Mouse (Mus musculus) heart, embryonic 15.5 days (tissue): ENCODE measurements around the gene Nags. TPM values are rescaled to one million over a fixed set of nuclear protein-coding genes. Genes with fewer than 3 reads are reported as not detected.

Experiments used
- ATAC-seq: fragments of 200-750 bp; cut with Nextera tagmentation; replicated peaks from 2 replicates; pipeline ENCODE4 v1.8.0; 2017; ENCODE audit warnings: low read depth, moderate TSS enrichment; ENCODE audit not compliant: insufficient number of reproducible peaks, insufficient read depth, low FRiP score
- H3K27ac ChIP-seq: fragments of 300-500 bp; sonication (generic); 2 replicates; pipeline ENCODE4 v1.5.1; 2015; ENCODE audit warnings: mild to moderate bottlenecking, inconsistent platforms
- H3K27me3 ChIP-seq: fragments of 300-500 bp; sonication (generic); 2 replicates; pipeline ENCODE4 v1.6.1; 2015; ENCODE audit warnings: inconsistent platforms
- H3K36me3 ChIP-seq: fragments of 300-500 bp; sonication (generic); 2 replicates; pipeline ENCODE4 v1.6.1; 2015; ENCODE audit warnings: mild to moderate bottlenecking, inconsistent platforms
- H3K4me1 ChIP-seq: fragments of 300-500 bp; sonication (generic); replicated peaks from 2 replicates; pipeline ENCODE4 v1.6.1; 2015; ENCODE audit warnings: inconsistent platforms
- H3K4me2 ChIP-seq: fragments of 300-500 bp; sonication (generic); 2 replicates; pipeline ENCODE4 v1.6.1; 2015; ENCODE audit warnings: inconsistent platforms, mild to moderate bottlenecking, moderate library complexity
- H3K4me3 ChIP-seq: fragments of 300-500 bp; sonication (generic); 2 replicates; pipeline ENCODE4 v1.5.1; 2015; ENCODE audit warnings: mild to moderate bottlenecking, inconsistent platforms
- H3K9ac ChIP-seq: fragments of 300-500 bp; sonication (generic); 2 replicates; pipeline ENCODE4 v1.6.1; 2015; ENCODE audit warnings: mild to moderate bottlenecking, inconsistent platforms
- H3K9me3 ChIP-seq: fragments of 300-500 bp; sonication (generic); replicated peaks from 2 replicates; pipeline ENCODE4 v1.6.1; 2016; ENCODE audit warnings: inconsistent platforms
- WGBS: fragments of 180-500 bp; shearing (Covaris S2); methylation state at CpG from one replicate; pipeline ENCODE4 v1.1.7; 2015; ENCODE audit warnings: mixed read lengths; 5-methylcytosine and 5-hydroxymethylcytosine counted together
- polyA plus RNA-seq: library from polyadenylated mRNA; unstranded; fragments of >200 nt; fragmentation: Nextera tagmentation; extraction: Ambion mirVana; gene quantifications from 2 replicates; pipeline ENCODE4 v1.2.1, GENCODE M21; 2015

The Nags gene
- polyA plus RNA-seq, 1 experiment from 2014 or later = not detected

GRCm38 (mm10) chr11:102189461-102190436 is 44.4 kb downstream of the Nags start, which contains the start of gene G6pc3:
Gene G6pc3, plus strand, starts transcription at chr11:102189620.
- 1% methylated on average over 50 of the region's 50 CpGs for WGBS
- Histone ChIP-seq H3K9ac (peak within 1 kb of the TSS; percentile 72), H3K36me3 (peaks cover 15% of the 10 kb centered on the region), H3K27me3 (no peaks in the 10 kb centered on the region), H3K4me2 (peak within 1 kb of the TSS; percentile 88), H3K27ac (peak within 1 kb of the TSS; percentile 70), H3K4me3 (peak within 1 kb of the TSS; percentile 75), H3K4me1 (peaks cover 20% of the 10 kb centered on the region), H3K9me3 (no peaks in the 10 kb centered on the region)
- peak; percentile 76 for ATAC-seq

- Histone ChIP-seq H3K4me1 (peaks cover 20% of the 10 kb centered on the region), H3K27ac (no peak overlapping the region), H3K4me3 (peak overlapping the region; percentile 75; the same call in 1 of the 2 replicates), H3K9ac (no peak overlapping the region), H3K4me2 (peak overlapping the region; percentile 88), H3K27me3 (no peaks in the 10 kb centered on the region), H3K36me3 (peaks cover 26% of the 10 kb centered on the region), H3K9me3 (no peaks in the 10 kb centered on the region)
- ATAC-seq = no peak
- WGBS = 47% methylated on average over 4 of the region's 4 CpGs
Measured at GRCm38 (mm10) chr11:102190848-102191247, 45.5 kb downstream of the Nags start.

GRCm38 (mm10) chr11:102193657-102194440 is 48.5 kb downstream of the Nags start:
- Histone ChIP-seq H3K9ac (no peak overlapping the region), H3K4me2 (no peak overlapping the region), H3K9me3 (no peaks in the 10 kb centered on the region), H3K36me3 (peaks cover 56% of the 10 kb centered on the region), H3K27ac (no peak overlapping the region), H3K27me3 (no peaks in the 10 kb centered on the region), H3K4me3 (no peak overlapping the region), H3K4me1 (peaks cover 23% of the 10 kb centered on the region)
- WGBS = 80% methylated on average over 9 of the region's 9 CpGs
- ATAC-seq = no peak

GRCm38 (mm10) chr11:102196018-102196797 is 50.9 kb downstream of the Nags start:
- peaks cover 78% of the 10 kb centered on the region for H3K36me3 ChIP-seq
- H3K4me3 ChIP-seq = no peak overlapping the region
- no peak overlapping the region for H3K4me2 ChIP-seq
- 63% methylated on average over 21 of the region's 21 CpGs for WGBS
- H3K4me1 ChIP-seq = peaks cover 4% of the 10 kb centered on the region
- ATAC-seq = no peak
- no peak overlapping the region for H3K9ac ChIP-seq
- H3K27me3 ChIP-seq = no peaks in the 10 kb centered on the region
- H3K9me3 ChIP-seq = no peaks in the 10 kb centered on the region
- H3K27ac ChIP-seq = no peak overlapping the region

GRCm38 (mm10) chr11:102198245-102198644 is 52.9 kb downstream of the Nags start:
- Histone ChIP-seq H3K4me3 (no peak overlapping the region), H3K27me3 (no peaks in the 10 kb centered on the region), H3K9ac (no peak overlapping the region), H3K36me3 (peaks cover 96% of the 10 kb centered on the region), H3K9me3 (no peaks in the 10 kb centered on the region), H3K27ac (no peak overlapping the region), H3K4me1 (0 out of 2 replicates have a peak, but pooled peaks cover 2% of the 10 kb centered on the region), H3K4me2 (no peak overlapping the region)
- no peak for ATAC-seq
- 63% methylated on average over 6 of the region's 6 CpGs for WGBS

Other genes with a start within 250 kb of the Nags start
- gene Sost, start 178.5 kb upstream of the Nags start, polyA plus RNA-seq = 3.9 and 4.4 TPM in 2 replicates
- not detected in 2 replicates for gene Cfap97d1, start 161.2 kb upstream of the Nags start, polyA plus RNA-seq
- gene Dusp3, start 158.5 kb upstream of the Nags start, polyA plus RNA-seq = 50.4 and 56.7 TPM in 2 replicates
- 2.9 and 3.6 TPM in 2 replicates for gene Mpp3, start 117.1 kb upstream of the Nags start, polyA plus RNA-seq
- 7.2 and 8.4 TPM in 2 replicates for gene Cd300lg, start 104.0 kb upstream of the Nags start, polyA plus RNA-seq
- 6.0 and 9.3 TPM in 2 replicates for gene Mpp2, start 57.0 kb upstream of the Nags start, polyA plus RNA-seq
- gene Ppy, start 44.2 kb upstream of the Nags start, polyA plus RNA-seq = not detected in 2 replicates
- not detected in 2 replicates for gene Pyy, start 37.7 kb upstream of the Nags start, polyA plus RNA-seq
- gene Tmem101, start 10.9 kb downstream of the Nags start, polyA plus RNA-seq = 30.6 and 35.9 TPM in 2 replicates
- 74.6 and 83.4 TPM in 2 replicates for gene Lsm12, start 39.8 kb downstream of the Nags start, polyA plus RNA-seq
- gene G6pc3, start 44.1 kb downstream of the Nags start, polyA plus RNA-seq = 20.9 and 23.3 TPM in 2 replicates
- 76.7 and 86.8 TPM in 2 replicates for gene Hdac5, start 84.7 kb downstream of the Nags start, polyA plus RNA-seq
- gene BC030867, start 103.4 kb downstream of the Nags start, polyA plus RNA-seq = 8.3 and 12.7 TPM in 2 replicates
- 0.05 and 0.06 TPM in 2 replicates for gene Asb16, start 123.2 kb downstream of the Nags start, polyA plus RNA-seq
- gene Tmub2, start 139.4 kb downstream of the Nags start, polyA plus RNA-seq = 36.4 and 43.1 TPM in 2 replicates
- 6.8 and 8.9 TPM in 2 replicates for gene Atxn7l3, start 151.1 kb downstream of the Nags start, polyA plus RNA-seq
- 51.0 and 60.2 TPM in 2 replicates for gene Ubtf, start 174.2 kb downstream of the Nags start, polyA plus RNA-seq
- gene Slc4a1, start 220.7 kb downstream of the Nags start, polyA plus RNA-seq = 20.2 and 31.9 TPM in 2 replicates
- 0.64 and 2.5 TPM in 2 replicates for gene Rundc3a, start 247.9 kb downstream of the Nags start, polyA plus RNA-seq